Mouse (Mus musculus) testis, postnatal 14 days (tissue): ENCODE measurements at regions not wholly inside any gene's neighbourhood (a gene's known extent, or its start where the extent isn't known, plus 50 kb on each side); places are given as distances from the start of the nearest gene placed in this dataset.
A peak's percentile ranks its signal among the peaks of the same experiment; 100 is the strongest.

Experiments used
- DNase-seq: peaks from one replicate; pipeline ENCODE4 v3.0.0; 2021; ENCODE audit warnings: low spot score

DNA sequence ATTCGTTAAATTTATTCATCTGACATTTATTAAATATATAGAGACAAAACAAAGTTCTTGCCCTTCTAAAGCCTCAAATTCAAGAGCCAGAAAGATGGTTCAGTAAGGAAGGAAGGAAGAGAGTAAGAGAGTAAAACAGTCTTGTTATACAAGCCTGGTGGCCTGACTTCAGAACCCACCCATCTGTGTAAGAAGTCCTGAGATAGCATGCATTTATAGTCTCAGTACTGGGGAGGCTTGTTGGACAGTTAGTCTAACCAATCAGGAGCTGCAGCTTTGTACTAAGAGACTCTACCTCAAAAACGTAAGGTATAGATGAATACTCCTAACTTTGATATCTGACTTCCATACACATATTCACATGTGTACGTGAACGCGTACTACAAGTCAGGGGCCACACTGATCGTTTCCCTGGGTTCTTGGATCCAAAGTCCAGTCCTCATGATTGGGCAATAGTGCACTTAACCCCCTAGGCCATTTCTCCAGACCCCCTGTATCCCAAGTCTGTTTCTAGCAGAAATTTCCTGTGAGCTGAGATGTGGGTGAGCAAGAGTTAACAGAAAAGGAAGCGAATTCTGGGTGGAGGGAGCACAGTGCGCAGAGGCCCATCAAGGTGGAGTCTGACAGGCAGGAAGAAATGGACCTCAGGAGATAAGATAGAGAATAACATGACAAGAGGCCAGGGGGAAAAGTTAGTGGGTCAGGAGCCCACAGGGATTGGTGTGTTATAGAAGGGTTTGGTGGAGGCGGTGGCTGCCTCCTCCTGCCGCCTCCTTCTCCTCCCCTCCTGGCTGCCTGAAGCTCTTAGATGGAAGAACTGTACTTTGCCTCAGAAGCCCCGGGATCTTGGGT, 187.0 kb downstream of the Kit start:
- no peak for DNase-seq

- no peak for DNase-seq
Measured at GRCm38 (mm10) chr5:75756168-75756567, 181.5 kb downstream of the Kit start.

- no peak for DNase-seq
Measured at GRCm38 (mm10) chr5:75754356-75754755, 179.6 kb downstream of the Kit start.

- DNase-seq = no peak
Measured at GRCm38 (mm10) chr5:75745311-75745710, 170.6 kb downstream of the Kit start.

DNA sequence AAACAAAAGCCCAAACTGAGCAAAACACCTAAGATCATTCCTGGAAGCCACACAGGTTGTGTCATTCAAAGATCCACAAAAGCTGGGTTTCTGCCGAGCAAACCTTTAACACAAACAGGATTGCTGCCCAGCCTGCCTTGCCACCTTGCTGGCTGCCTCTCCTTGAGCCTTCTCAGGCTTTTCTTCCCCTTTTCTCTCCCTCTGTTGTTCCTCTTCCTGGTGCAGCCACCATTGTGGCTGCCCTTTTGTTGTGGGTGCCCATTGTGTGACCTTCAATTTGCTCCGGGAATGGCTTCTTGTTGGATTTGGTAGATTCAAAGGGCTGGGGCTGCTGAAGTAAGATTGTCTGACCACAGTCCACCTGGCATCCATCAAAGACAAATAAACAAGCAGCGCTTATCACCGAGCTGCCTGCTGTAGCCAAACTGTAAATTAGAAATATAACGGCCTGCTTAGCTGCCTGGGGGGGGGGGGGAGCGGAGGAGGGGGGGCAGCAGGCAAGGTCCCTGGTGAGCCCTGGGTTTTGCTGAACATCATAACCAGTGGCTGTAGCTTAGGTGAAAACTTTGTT, 169.8 kb downstream of the Kit start:
- DNase-seq = no peak

GRCm38 (mm10) chr5:75739336-75739735, 164.6 kb downstream of the Kit start:
- DNase-seq = no peak

DNA sequence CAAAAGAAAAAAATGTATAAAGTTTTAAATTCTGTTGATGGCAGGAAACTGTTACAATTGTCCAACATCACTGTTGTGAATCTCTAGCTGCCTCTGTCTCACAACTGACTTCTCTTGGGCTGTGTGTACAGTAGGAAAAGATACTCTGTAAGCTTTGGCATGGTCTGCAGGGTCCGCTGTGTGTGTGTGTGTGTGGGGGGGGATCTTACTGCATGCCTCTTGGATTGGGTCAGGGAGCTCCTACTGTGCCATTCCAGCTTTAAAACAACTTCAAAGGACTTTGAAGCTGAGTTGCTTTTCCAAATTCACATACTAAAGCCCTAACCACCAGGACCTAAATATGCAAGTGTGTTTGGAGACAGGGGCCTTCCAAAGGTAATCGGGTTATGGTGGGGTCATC, 163.7 kb downstream of the Kit start:
- DNase-seq = no peak

DNA sequence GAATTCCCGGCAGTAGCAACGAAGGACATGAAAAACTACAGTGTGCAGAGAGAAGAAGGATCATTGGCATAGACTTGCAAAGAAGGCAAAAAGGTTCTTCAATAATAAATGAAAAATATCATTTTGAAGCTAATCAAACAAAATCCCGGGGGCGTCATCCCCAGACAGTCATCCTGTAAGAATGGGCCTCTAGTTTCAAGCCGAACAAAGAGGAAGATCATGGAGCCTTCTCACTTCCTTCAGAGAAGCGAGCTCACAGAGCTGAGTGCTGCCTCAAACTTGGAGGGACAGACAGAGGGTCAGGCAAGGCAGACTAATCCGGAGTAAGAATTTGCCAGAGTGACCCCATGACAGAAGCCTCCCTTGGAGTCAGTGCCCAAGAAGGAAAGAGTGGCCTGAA, 163.0 kb downstream of the Kit start:
- no peak for DNase-seq

- DNase-seq = no peak
Measured at GRCm38 (mm10) chr5:75736318-75736717, 161.6 kb downstream of the Kit start.

GRCm38 (mm10) chr5:75734508-75734907, 159.8 kb downstream of the Kit start:
- peak; percentile 9 for DNase-seq

DNA sequence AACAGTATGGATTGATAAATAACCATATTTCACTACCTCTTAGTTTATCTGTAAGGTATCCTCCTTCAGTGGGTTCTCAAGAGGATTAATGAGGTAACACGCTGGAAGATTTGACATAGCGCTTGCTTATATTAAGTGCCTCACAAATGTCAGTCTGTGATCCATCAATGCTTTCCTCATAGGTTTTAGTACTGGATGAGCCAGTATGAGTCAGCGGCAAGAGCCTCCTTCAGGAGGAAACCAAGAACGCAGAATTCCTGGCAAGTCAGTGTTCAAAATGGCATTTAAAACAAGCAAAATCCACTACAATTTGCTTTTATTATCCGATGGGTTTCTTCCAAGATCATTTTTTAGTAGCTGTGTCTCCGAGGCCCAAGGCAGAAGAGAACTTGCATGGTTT, 159.3 kb downstream of the Kit start:
- no peak for DNase-seq

GRCm38 (mm10) chr5:75731236-75731635, 156.5 kb downstream of the Kit start:
- DNase-seq = no peak

GRCm38 (mm10) chr5:75730698-75731097, 156.0 kb downstream of the Kit start:
- DNase-seq = no peak

- no peak for DNase-seq
Measured at GRCm38 (mm10) chr5:75721291-75721690, 146.6 kb downstream of the Kit start.

GRCm38 (mm10) chr5:75720091-75720940, 145.6 kb downstream of the Kit start:
- no peak for DNase-seq

GRCm38 (mm10) chr5:75718511-75719225, 144.0 kb downstream of the Kit start:
- no peak for DNase-seq
